Mouse (Mus musculus) erythroblast, embryonic 14.5 days (primary cell): ENCODE measurements at regions not wholly inside any gene's neighbourhood (a gene's known extent, or its start where the extent isn't known, plus 50 kb on each side); places are given as distances from the start of the nearest gene placed in this dataset.

ENCODE experiments used
- GATA1 ChIP-seq: IDR thresholded peaks from 2 replicates; pipeline ENCODE4 v1.6.1; 2012; ENCODE audit warnings: low read length, inconsistent platforms, mixed read lengths
- TAL1 ChIP-seq: IDR thresholded peaks from 3 replicates; pipeline ENCODE4 v1.6.1; 2012; ENCODE audit warnings: low read length, inconsistent platforms, mixed read lengths

- TF ChIP-seq GATA1 = no peak
- TF ChIP-seq TAL1 = no peak
These were observed 130.3 kb upstream of the Zdhhc25 start for GRCm38 (mm10) chr15:88469508-88470455.
